Mouse (Mus musculus) cerebral cortex, adult 2 months (tissue): ENCODE data around the gene Arl8b.

Experiments
- WGBS: fragments of 180-500 bp; shearing (Covaris S2); methylation state at CpG from one replicate; pipeline ENCODE4 v1.1.7; 2018; 5-methylcytosine and 5-hydroxymethylcytosine counted together

Arl8b gene

GRCm38 (mm10) chr6:108835765-108836691, 53.1 kb downstream of the Arl8b start:
- 63% methylated on average over 16 of the region's 16 CpGs for WGBS

- 89% methylated on average over 4 of the region's 4 CpGs for WGBS
These were observed 54.2 kb downstream of the Arl8b start for GRCm38 (mm10) chr6:108837081-108837480.

GRCm38 (mm10) chr6:108837958-108838357, 55.1 kb downstream of the Arl8b start:
- 85% methylated on average over 4 of the region's 4 CpGs for WGBS

GRCm38 (mm10) chr6:108839432-108839831, 56.5 kb downstream of the Arl8b start:
- 85% methylated on average over 4 of the region's 4 CpGs for WGBS

GRCm38 (mm10) chr6:108840861-108841640, 58.2 kb downstream of the Arl8b start:
- WGBS: 95% methylated on average over 8 of the region's 8 CpGs

- 22% methylated on average over 1 of the region's 1 CpGs for WGBS
These were observed 60.8 kb downstream of the Arl8b start for GRCm38 (mm10) chr6:108843664-108844063.

GRCm38 (mm10) chr6:108844093-108844492, 61.2 kb downstream of the Arl8b start:
- 56% methylated on average over 3 of the region's 3 CpGs for WGBS

GRCm38 (mm10) chr6:108844771-108845170, 61.9 kb downstream of the Arl8b start:
- WGBS: 92% methylated on average over 7 of the region's 7 CpGs

- 88% methylated on average over 8 of the region's 8 CpGs for WGBS
These were observed 69.3 kb downstream of the Arl8b start for GRCm38 (mm10) chr6:108852088-108852670.

GRCm38 (mm10) chr6:108852986-108853385, 70.1 kb downstream of the Arl8b start:
- 93% methylated on average over 5 of the region's 5 CpGs for WGBS

GRCm38 (mm10) chr6:108858583-108858982, 75.7 kb downstream of the Arl8b start:
- WGBS: 94% methylated on average over 9 of the region's 9 CpGs

GRCm38 (mm10) chr6:108861226-108861625, 78.3 kb downstream of the Arl8b start:
- 97% methylated on average over 1 of the region's 1 CpGs for WGBS

GRCm38 (mm10) chr6:108862548-108862947, 79.6 kb downstream of the Arl8b start:
- WGBS: 72% methylated on average over 2 of the region's 2 CpGs

GRCm38 (mm10) chr6:108866317-108866716, 83.4 kb downstream of the Arl8b start:
- 79% methylated on average over 5 of the region's 5 CpGs for WGBS

GRCm38 (mm10) chr6:108869031-108869430, 86.1 kb downstream of the Arl8b start:
- WGBS: 75% methylated on average over 2 of the region's 2 CpGs

- WGBS: 92% methylated on average over 2 of the region's 2 CpGs
These were observed 87.5 kb downstream of the Arl8b start for GRCm38 (mm10) chr6:108870421-108870820.

GRCm38 (mm10) chr6:108871251-108871650, 88.4 kb downstream of the Arl8b start:
- WGBS: 81% methylated on average over 4 of the region's 4 CpGs
